Mouse (Mus musculus): ENCODE results near the gene Mapk12. TPM values are rescaled to one million over a fixed set of nuclear protein-coding genes. Genes with fewer than 3 reads are reported as not detected.

Mapk12 gene
- total and polyA plus RNA-seq, 2 experiments from 2014 or later, result 1.5 to 3.2 TPM

DNA sequence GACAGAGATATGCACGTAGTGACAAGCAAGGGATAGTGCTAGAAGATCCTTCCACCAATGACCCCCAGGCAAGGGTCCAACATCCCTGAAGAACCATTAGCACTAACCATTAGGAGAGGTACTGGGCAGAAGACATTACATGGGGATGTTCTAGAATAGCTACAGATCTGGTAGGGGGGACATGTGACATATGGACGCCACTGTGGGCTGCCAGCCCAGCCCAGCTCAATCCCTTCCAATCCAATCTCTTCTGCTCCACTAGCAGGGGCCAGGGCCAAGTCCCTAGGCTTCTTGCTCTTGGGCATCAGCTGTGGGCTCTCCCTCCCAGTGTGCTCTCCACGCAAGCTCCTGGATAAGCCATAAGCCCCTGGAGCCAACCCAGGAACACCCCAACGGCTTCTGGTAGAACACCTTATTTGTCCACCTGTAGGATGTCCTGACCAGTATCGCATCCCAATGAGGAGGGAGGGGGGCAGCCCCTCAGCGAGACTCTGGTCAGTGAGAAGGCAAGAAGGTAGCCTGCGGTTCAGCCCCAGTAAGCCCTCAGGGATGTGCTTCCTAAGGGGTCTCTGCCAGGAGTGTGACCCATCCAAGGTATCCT, 37.9 kb upstream of the Mapk12 start:
- H3K27me3 ChIP-seq (ENCODE audit: insufficient read depth, low read length), result no peaks in the 10 kb centered on the region
- DNase-seq (ENCODE audit: low spot score) (peak; percentile 65), ATAC-seq (ENCODE audit: low FRiP score) (no peak)
- WGBS, result 59% methylated on average over 7 of the region's 7 CpGs
- TF ChIP-seq CTCF (IDR thresholded peaks at IDR 0.05), result no peak
- H3K4me3 ChIP-seq (ENCODE audit: low read depth, low read length), result peak overlapping the region; percentile 83
- peak overlapping the region; percentile 93; the same call in 1 of the 2 replicates for H3K9ac ChIP-seq (replicated peaks; ENCODE audit: low read length, poor library complexity, severe bottlenecking)
- H3K36me3 ChIP-seq (ENCODE audit: insufficient read depth, low read length), result no peaks in the 10 kb centered on the region
- peak overlapping the region; percentile 55 for H3K27ac ChIP-seq (ENCODE audit: low read depth, low read length)
- H3K9me3 ChIP-seq (ENCODE audit: low read length), result no peaks in the 10 kb centered on the region
- H3K4me1 ChIP-seq (ENCODE audit: insufficient read depth, low read length), result peaks cover 46% of the 10 kb centered on the region
- peak overlapping the region; percentile 77 for H3K4me2 ChIP-seq (ENCODE audit: low read depth, low read length, poor library complexity, severe bottlenecking)

DNA sequence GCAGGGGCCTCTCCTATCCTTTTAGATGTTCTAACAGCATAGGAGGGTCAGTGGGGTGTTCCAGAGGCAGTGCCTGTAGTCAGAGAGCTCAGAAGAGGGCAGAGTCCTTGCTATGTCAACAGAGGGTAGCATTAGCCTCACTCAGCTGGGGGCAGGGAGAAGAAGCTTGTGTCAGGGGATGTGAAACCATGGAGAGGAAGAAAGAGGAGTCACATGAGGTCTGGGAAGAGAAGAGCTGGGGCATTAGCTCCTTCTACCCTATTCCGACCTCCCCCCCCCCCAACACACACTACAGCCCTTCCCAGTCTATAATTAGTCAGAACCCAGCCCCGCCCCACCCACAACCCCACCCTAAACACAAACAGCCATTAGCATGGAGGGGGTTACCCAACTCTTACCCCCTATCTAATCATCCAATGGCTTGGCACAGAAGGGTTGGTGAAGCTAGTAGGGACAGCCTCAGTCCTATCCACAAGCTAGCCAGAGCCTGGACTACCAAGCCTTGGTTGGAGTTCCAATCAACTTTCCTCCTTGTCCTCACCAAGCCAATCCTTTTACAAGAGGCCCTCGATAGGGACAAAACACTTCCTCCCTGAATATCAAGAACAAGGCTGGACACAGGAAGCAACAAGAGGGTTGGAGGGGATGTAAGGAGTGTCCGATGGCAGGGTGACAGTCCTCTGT, 37.2 kb upstream of the Mapk12 start:
- Histone ChIP-seq H3K9ac (replicated peaks; ENCODE audit: low read length, poor library complexity, severe bottlenecking) (0 out of 2 replicates have a peak overlapping the region, but pooled peaks have one; percentile 13), H3K27me3 (ENCODE audit: insufficient read depth, low read length) (no peaks in the 10 kb centered on the region), H3K4me2 (ENCODE audit: low read depth, low read length, poor library complexity, severe bottlenecking) (peak overlapping the region; percentile 77), H3K4me3 (ENCODE audit: low read depth, low read length) (no peak overlapping the region), H3K36me3 (ENCODE audit: insufficient read depth, low read length) (no peaks in the 10 kb centered on the region), H3K27ac (ENCODE audit: low read depth, low read length) (no peak overlapping the region), H3K9me3 (ENCODE audit: low read length) (no peaks in the 10 kb centered on the region), H3K4me1 (ENCODE audit: insufficient read depth, low read length) (peaks cover 46% of the 10 kb centered on the region)
- ATAC-seq (ENCODE audit: low FRiP score) (no peak), DNase-seq (ENCODE audit: low spot score) (no peak)
- 70% methylated on average over 4 of the region's 4 CpGs for WGBS
- TF ChIP-seq CTCF (IDR thresholded peaks at IDR 0.05), result no peak

GRCm38 (mm10) chr15:89177121-89177520, 36.6 kb upstream of the Mapk12 start:
- H3K36me3 ChIP-seq (ENCODE audit: insufficient read depth, low read length), result no peaks in the 10 kb centered on the region
- peaks cover 52% of the 10 kb centered on the region for H3K4me1 ChIP-seq (ENCODE audit: insufficient read depth, low read length)
- no peak for ATAC-seq (ENCODE audit: low FRiP score)
- 0 out of 2 replicates have a peak overlapping the region, but pooled peaks have one; percentile 13 for H3K9ac ChIP-seq (replicated peaks; ENCODE audit: low read length, poor library complexity, severe bottlenecking)
- no peaks in the 10 kb centered on the region for H3K27me3 ChIP-seq (ENCODE audit: insufficient read depth, low read length)
- no peak overlapping the region for H3K4me3 ChIP-seq (ENCODE audit: low read depth, low read length)
- no peak overlapping the region for H3K27ac ChIP-seq (ENCODE audit: low read depth, low read length)
- H3K4me2 ChIP-seq (ENCODE audit: low read depth, low read length, poor library complexity, severe bottlenecking), result peak overlapping the region; percentile 77
- H3K9me3 ChIP-seq (ENCODE audit: low read length), result no peaks in the 10 kb centered on the region
- TF ChIP-seq CTCF (IDR thresholded peaks at IDR 0.05), result no peak
- 15% methylated on average over 5 of the region's 5 CpGs for WGBS
- DNase-seq (ENCODE audit: low spot score), result no peak

- 78% methylated on average over 13 of the region's 13 CpGs for WGBS
- no peak overlapping the region for H3K27ac ChIP-seq (ENCODE audit: low read depth, low read length)
- no peaks in the 10 kb centered on the region for H3K9me3 ChIP-seq (ENCODE audit: low read length)
- no peak for TF ChIP-seq CTCF (IDR thresholded peaks at IDR 0.05)
- no peaks in the 10 kb centered on the region for H3K36me3 ChIP-seq (ENCODE audit: insufficient read depth, low read length)
- DNase-seq (ENCODE audit: low spot score) (no peak), ATAC-seq (ENCODE audit: low FRiP score) (no peak)
- H3K27me3 ChIP-seq (ENCODE audit: insufficient read depth, low read length), result no peaks in the 10 kb centered on the region
- no peak overlapping the region for H3K9ac ChIP-seq (replicated peaks; ENCODE audit: low read length, poor library complexity, severe bottlenecking)
- H3K4me3 ChIP-seq (ENCODE audit: low read depth, low read length), result no peak overlapping the region
- peaks cover 52% of the 10 kb centered on the region for H3K4me1 ChIP-seq (ENCODE audit: insufficient read depth, low read length)
- peak overlapping the region; percentile 9; the same call in 1 of the 2 replicates for H3K4me2 ChIP-seq (ENCODE audit: low read depth, low read length, poor library complexity, severe bottlenecking)
These were observed 35.1 kb upstream of the Mapk12 start for GRCm38 (mm10) chr15:89175411-89176155.

DNA sequence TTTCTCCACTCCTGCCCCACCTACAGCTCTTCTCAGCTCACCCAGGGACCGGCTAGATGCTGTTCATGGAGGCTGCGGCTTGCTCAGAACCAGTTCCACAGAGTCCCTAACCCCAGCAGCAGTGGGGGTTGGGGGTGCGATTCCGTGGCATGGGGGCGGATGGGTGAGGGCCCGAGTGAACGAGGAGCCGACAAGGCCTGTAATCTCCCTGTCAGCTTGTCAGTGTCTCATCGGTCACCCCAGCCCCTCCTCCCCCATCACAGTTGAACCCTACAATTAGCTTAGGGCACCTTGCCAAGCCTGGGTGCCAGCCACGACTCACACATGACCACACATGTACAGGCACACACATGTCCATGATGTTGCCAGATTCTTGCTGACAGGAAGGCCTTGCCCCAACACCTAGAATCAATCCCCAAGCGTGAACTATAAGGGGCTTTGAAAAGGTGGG, 34.4 kb upstream of the Mapk12 start:
- peaks cover 52% of the 10 kb centered on the region for H3K4me1 ChIP-seq (ENCODE audit: insufficient read depth, low read length)
- no peak overlapping the region for H3K4me3 ChIP-seq (ENCODE audit: low read depth, low read length)
- H3K27ac ChIP-seq (ENCODE audit: low read depth, low read length), result no peak overlapping the region
- H3K27me3 ChIP-seq (ENCODE audit: insufficient read depth, low read length), result no peaks in the 10 kb centered on the region
- ATAC-seq (ENCODE audit: low FRiP score) (no peak), DNase-seq (ENCODE audit: low spot score) (no peak)
- no peak overlapping the region for H3K9ac ChIP-seq (replicated peaks; ENCODE audit: low read length, poor library complexity, severe bottlenecking)
- H3K36me3 ChIP-seq (ENCODE audit: insufficient read depth, low read length), result no peaks in the 10 kb centered on the region
- no peaks in the 10 kb centered on the region for H3K9me3 ChIP-seq (ENCODE audit: low read length)
- TF ChIP-seq CTCF (IDR thresholded peaks at IDR 0.05), result no peak
- WGBS, result 51% methylated on average over 11 of the region's 11 CpGs
- 0 out of 2 replicates have a peak overlapping the region, but pooled peaks have one; percentile 96 for H3K4me2 ChIP-seq (ENCODE audit: low read depth, low read length, poor library complexity, severe bottlenecking)
